Mouse (Mus musculus) midbrain, postnatal 0 days (tissue): ENCODE results near the gene Usb1. TPM values are rescaled to one million over a fixed set of nuclear protein-coding genes. Genes with fewer than 3 reads are reported as not detected.
"Not testable (repeated sequence)": the region's sequence is repeated elsewhere in the genome, so short reads cannot be mapped to it uniquely, and the experiment has no call there.

ENCODE experiments used
- ATAC-seq: fragments of 200-750 bp; cut with Nextera tagmentation; 2 replicates; pipeline ENCODE4 v1.8.0; 2017; ENCODE audit warnings: moderate number of reproducible peaks, mild to moderate bottlenecking, moderate TSS enrichment, moderate library complexity; ENCODE audit not compliant: low FRiP score
- DNase-seq: peaks from one replicate; pipeline ENCODE4 v3.0.0-alpha.2; 2015; ENCODE audit warnings: low spot score
- H3K27ac ChIP-seq: fragments of 300-500 bp; sonication (generic); 2 replicates; pipeline ENCODE4 v1.5.1; 2014; ENCODE audit warnings: low read depth, mild to moderate bottlenecking, low read length, mixed read lengths
- H3K27me3 ChIP-seq: fragments of 300-500 bp; sonication (generic); 2 replicates; pipeline ENCODE4 v1.6.1; 2014; ENCODE audit warnings: low read length, control low read depth, mixed read lengths; ENCODE audit not compliant: insufficient read depth
- H3K36me3 ChIP-seq: fragments of 300-500 bp; sonication (generic); 2 replicates; pipeline ENCODE4 v1.6.1; 2014; ENCODE audit warnings: low read length, control low read depth, mixed read lengths; ENCODE audit not compliant: insufficient read depth
- H3K4me1 ChIP-seq: fragments of 300-500 bp; sonication (generic); 2 replicates; pipeline ENCODE4 v1.6.1; 2014; ENCODE audit warnings: mild to moderate bottlenecking, control low read depth, antibody characterized with exemption, low read length, mixed read lengths; ENCODE audit not compliant: insufficient read depth
- H3K4me2 ChIP-seq: fragments of 300-500 bp; sonication (generic); 2 replicates; pipeline ENCODE4 v1.6.1; 2014; ENCODE audit warnings: low read depth, mild to moderate bottlenecking, low read length, mixed read lengths; ENCODE audit not compliant: poor library complexity, severe bottlenecking
- H3K4me3 ChIP-seq: fragments of 300-500 bp; sonication (generic); 2 replicates; pipeline ENCODE4 v1.5.1; 2014; ENCODE audit warnings: low read depth, mild to moderate bottlenecking, low read length, moderate library complexity
- H3K9ac ChIP-seq: fragments of 300-500 bp; sonication (generic); replicated peaks from 2 replicates; pipeline ENCODE4 v1.6.1; 2014; ENCODE audit warnings: mild to moderate bottlenecking, low read length, moderate library complexity, mixed read lengths; ENCODE audit not compliant: poor library complexity, severe bottlenecking
- H3K9me3 ChIP-seq: fragments of 300-500 bp; sonication (generic); 2 replicates; pipeline ENCODE4 v1.6.1; 2016; ENCODE audit warnings: low read length, control low read depth
- CTCF ChIP-seq: IDR thresholded peaks from 2 replicates; pipeline ENCODE4 v1.5.1; 2016; ENCODE audit warnings: antibody characterized with exemption, mild to moderate bottlenecking
- WGBS: fragments of 180-500 bp; shearing (Covaris S2); extraction: QIAGEN DNeasy Blood & Tissue Kit; methylation state at CpG from one replicate; pipeline ENCODE4 v1.1.7; 2014; 5-methylcytosine and 5-hydroxymethylcytosine counted together
- polyA plus RNA-seq: library from polyadenylated mRNA; unstranded; fragments of >200 nt; fragmentation: Nextera tagmentation; extraction: Ambion mirVana; gene quantifications from 2 replicates; pipeline ENCODE4 v1.2.1, GENCODE M21; 2015
- total RNA-seq: library from RNA; depleted of rRNA; stranded (reverse); fragments of >200 nt; gene quantifications from 2 replicates; pipeline ENCODE4 v1.2.3, GENCODE M21; 2014

The Usb1 gene
- total and polyA plus RNA-seq, 2 experiments from 2014 or later, result 30.1 to 65.8 TPM

DNA sequence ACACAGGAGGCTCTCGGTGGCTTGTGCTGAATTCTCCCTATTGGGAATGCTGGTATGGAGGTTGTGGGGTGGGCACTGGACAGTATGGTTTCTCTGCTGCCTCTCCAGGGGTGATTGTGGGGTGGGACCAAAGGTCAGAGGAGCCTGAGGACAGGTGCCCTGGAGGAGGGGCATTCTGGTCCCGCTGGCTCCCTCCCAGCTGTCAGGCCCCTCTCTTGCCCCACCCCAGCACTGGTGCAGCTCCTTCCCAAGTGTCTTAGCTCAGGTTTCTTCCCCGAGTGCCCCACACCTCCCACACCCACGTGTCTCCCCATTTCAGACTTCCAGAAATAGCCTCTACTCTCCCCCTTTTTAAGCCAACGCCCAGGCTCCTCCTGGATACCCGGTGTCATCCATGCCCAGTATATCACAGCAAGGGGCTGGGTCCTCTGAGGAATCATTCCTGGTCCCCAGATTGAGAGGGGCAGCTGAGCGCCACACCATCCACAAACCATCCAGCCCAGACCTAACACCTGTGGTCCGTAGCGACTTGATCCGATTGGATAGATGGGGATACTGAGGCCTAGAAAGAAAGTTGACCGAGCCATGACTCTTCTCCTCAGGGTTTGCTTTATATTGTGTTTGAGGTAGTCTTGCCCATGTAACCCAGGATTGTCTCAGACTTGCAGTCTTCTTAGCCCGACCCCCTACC is 44.4 kb downstream of the Usb1 start:
- no peak for ATAC-seq
- no peak overlapping the region for H3K27ac ChIP-seq
- H3K36me3 ChIP-seq, result peaks cover 16% of the 10 kb centered on the region
- no peak for DNase-seq
- H3K9ac ChIP-seq, result no peak overlapping the region
- TF ChIP-seq CTCF, result no peak
- no peaks in the 10 kb centered on the region for H3K27me3 ChIP-seq
- no peaks in the 10 kb centered on the region for H3K9me3 ChIP-seq
- no peak overlapping the region for H3K4me3 ChIP-seq
- WGBS, result 86% methylated on average over 12 of the region's 12 CpGs
- no peak overlapping the region for H3K4me2 ChIP-seq
- H3K4me1 ChIP-seq, result no peaks in the 10 kb centered on the region

- H3K27ac ChIP-seq, result no peak overlapping the region
- DNase-seq, result no peak
- no peak overlapping the region for H3K9ac ChIP-seq
- no peaks in the 10 kb centered on the region for H3K4me1 ChIP-seq
- H3K4me3 ChIP-seq, result no peak overlapping the region
- no peak overlapping the region for H3K4me2 ChIP-seq
- 80% methylated on average over 4 of the region's 4 CpGs for WGBS
- no peak for ATAC-seq
- H3K36me3 ChIP-seq, result peaks cover 10% of the 10 kb centered on the region
- no peaks in the 10 kb centered on the region for H3K27me3 ChIP-seq
- no peak for TF ChIP-seq CTCF
- no peaks in the 10 kb centered on the region for H3K9me3 ChIP-seq
Observed at GRCm38 (mm10) chr8:95377101-95377500, 45.0 kb downstream of the Usb1 start.

GRCm38 (mm10) chr8:95377863-95378291 is 45.8 kb downstream of the Usb1 start:
- Histone ChIP-seq H3K4me1 (no peaks in the 10 kb centered on the region), H3K4me3 (no peak overlapping the region), H3K36me3 (peaks cover 3% of the 10 kb centered on the region; the same call in 1 of the 2 replicates), H3K27me3 (no peaks in the 10 kb centered on the region), H3K9me3 (no peaks in the 10 kb centered on the region), H3K4me2 (no peak overlapping the region), H3K9ac (no peak overlapping the region), H3K27ac (no peak overlapping the region)
- TF ChIP-seq CTCF, result no peak
- no peak for ATAC-seq
- WGBS, result 58% methylated on average over 7 of the region's 7 CpGs
- no peak for DNase-seq

- not testable (repeated sequence) for H3K4me3 ChIP-seq, DNase-seq, H3K27me3 ChIP-seq, H3K9ac ChIP-seq, H3K9me3 ChIP-seq, H3K36me3 ChIP-seq, H3K27ac ChIP-seq, H3K4me2 ChIP-seq, H3K4me1 ChIP-seq, ATAC-seq
- 98% methylated on average over 11 of the region's 11 CpGs for WGBS
Observed at GRCm38 (mm10) chr8:95378928-95379327, 46.8 kb downstream of the Usb1 start.

- no peak for DNase-seq
- Histone ChIP-seq H3K9ac (no peak overlapping the region), H3K36me3 (no peaks in the 10 kb centered on the region), H3K4me3 (no peak overlapping the region), H3K27ac (no peak overlapping the region), H3K9me3 (no peaks in the 10 kb centered on the region), H3K4me1 (no peaks in the 10 kb centered on the region), H3K4me2 (no peak overlapping the region), H3K27me3 (no peaks in the 10 kb centered on the region)
- ATAC-seq, result no peak
- no peak for TF ChIP-seq CTCF
Observed at GRCm38 (mm10) chr8:95380953-95381352, 48.9 kb downstream of the Usb1 start.

DNA sequence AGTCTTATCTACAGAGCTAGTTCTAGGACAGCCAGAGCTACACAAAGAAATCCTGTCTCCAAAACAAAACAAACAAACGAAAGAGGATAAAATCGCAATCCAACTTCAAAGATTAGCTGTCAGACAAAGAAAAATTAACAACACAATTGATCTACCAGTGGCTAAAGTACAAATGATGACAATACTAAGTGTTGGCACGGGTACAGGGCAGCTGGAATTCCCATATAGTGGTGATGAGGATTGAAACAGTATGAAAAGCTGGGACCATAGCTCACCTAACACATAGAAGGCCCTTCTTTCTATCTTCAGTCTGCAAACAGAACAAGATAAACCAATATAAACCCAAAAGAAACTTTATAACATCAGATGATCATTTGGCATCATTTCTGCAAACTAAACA is 49.5 kb downstream of the Usb1 start:
- 85% methylated on average over 3 of the region's 3 CpGs for WGBS
- no peak overlapping the region for H3K9ac ChIP-seq
- H3K36me3 ChIP-seq, result no peaks in the 10 kb centered on the region

More for the DNA sequence above, 49.5 kb downstream of the Usb1 start:
- Histone ChIP-seq H3K4me2 (no peak overlapping the region), H3K4me1 (no peaks in the 10 kb centered on the region), H3K27ac (no peak overlapping the region), H3K9me3 (no peaks in the 10 kb centered on the region), H3K4me3 (no peak overlapping the region), H3K27me3 (no peaks in the 10 kb centered on the region)
- no peak for TF ChIP-seq CTCF
- no peak for DNase-seq
- no peak for ATAC-seq
